Mouse (Mus musculus): ENCODE data around the gene Bicra.
A peak's percentile ranks its signal among the peaks of the same experiment; 100 is the strongest.

Bicra gene

DNA sequence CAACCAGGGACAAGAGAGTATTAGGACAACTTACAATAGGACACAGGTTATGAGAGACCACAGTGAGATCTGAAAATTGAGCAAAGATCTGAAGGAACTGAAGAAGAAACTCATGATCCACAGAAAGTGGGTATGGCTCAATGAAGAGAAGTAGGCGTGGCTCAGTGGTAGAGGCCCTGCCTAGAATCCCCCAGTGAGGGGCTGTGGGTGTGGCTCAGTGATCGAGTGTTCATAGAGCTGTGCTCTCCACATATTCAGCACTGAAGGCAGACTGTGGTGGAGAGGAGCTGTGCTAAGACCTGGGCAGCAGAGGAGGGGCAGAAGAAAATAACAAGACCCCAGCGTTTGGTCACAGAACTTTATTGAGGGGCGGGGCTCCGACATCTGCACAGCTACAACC, 110.2 kb downstream of the Bicra start:
- no peak for DNase-seq

DNA sequence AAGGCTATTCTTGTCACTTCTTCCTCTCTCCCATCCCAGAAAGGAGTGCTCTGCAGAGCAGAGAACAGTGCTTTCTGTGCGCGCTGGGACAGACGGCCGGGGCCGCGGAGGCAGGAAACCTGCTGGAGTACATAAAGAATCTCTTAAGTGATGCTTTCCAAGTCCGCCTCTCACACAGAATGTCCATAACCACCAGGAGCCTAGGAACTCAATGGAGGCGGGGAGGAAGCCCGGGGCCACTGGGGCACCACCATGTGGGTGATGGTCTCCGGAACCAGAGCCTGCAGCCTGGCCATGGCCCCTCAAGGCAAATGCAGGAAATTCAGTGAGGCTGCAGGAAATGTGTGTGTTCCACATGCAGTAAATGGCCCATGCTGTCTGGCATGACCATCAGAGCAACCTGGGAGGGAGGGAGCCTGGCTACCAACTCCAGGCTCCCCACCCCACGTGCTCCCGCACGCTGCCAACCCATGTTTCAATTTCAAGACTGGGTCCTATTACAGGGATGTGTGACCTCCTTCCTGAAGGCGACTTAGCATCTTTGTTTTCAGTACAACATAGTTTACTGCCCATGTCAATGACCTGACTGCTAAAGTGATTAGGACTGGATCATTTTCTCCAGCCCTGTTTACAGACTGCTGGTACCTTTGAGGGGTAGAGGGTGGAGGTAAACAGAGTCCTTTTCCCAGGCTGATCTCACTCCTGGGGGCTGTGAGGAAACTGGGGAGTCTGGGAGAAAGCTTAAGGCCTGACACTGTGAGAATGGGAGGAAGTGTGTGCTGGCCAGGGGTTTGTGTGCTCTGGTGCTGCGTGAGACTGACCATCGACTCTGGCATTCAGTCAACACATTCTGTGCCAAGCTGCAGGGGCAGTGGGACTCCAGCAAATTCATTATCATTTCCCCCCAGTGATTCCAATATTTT, 114.0 kb downstream of the Bicra start:
- DNase-seq: peak; percentile 80

DNA sequence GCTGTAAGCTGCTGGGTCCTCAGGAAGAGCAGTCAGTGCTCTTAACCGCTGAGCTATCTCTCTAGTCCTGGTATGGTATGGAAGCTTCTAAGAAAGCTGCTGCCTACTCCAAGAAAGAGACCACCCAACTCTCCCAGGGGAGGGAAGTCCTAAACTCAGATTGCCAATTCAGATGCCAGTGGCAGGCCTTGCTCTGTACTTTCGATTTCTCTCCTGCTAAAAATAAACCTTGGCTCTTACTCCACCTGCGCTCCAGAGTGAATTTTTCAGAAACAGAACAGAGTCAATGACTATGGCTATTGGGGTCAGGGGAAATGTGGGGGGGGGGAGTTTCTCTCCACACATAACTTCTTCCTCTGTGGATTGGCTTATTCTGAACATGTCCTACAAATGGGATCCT, 116.1 kb downstream of the Bicra start:
- DNase-seq: no peak

DNA sequence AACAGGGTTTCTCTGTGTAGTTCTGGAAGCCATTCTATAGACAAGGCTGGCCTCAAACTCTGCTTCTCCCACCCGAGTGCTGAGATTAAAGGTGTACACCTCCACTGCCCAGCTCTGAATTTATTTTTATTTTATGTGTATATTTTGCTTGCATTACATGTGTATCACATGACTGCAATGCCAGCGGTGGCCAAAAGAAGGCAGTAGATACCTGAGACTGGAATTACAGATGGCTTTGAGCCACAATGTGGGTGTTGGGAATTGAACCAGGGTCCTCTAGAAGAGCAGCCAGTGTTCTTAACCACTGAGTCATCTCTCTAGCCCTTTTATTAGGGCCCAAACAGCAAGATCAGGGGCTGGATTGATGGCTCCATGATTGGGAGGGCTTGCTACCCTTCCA, 117.2 kb downstream of the Bicra start:
- no peak for DNase-seq

DNA sequence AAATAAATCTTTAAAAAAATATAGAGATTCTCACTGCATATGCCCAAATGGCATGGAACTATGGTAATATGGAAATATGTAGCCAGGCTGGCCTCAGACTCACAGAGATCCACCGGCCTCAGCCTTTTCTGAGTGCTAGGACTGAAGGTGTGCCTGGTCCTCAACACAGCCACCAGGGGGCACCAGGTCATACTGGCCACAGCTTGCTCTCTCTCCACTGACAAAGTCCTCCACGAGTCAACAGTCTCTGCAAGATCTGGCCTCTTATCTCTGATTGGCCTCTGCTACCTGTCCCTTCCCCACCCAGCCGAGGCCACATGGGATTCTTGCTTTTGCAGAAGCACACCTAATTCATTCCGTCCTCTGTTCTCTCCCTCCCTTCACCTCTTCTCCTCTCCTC, 117.8 kb downstream of the Bicra start:
- DNase-seq: no peak

DNA sequence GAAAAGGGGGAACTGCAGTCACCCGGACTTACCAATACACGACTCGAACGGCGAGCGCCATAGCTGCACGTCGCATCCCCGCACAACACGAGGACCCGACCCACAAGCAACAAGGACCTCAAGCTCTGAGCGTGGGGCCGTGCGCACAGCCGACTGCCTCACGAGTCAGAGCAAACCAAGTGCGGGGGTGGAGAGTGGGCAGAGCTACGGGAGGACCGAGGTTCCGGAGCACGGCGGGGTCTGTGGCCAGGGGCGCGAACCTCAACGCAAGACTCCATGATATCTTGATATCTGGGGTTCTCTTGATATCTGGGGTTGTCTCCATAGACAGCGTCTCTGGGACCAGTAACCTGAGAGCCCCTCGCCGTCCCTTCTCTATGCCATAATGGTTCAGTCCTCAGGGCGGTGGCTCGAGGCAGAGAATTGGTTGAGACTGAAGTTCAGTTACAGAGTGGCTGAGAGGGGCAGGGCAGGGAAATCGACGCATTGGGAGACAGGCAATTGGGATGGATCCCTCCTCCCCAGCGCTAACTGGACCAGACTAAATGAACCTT, 125.4 kb downstream of the Bicra start, which contains the start of gene Selenow:
Selenow (minus strand) TSS at position 183 of the 554 bp plus-strand sequence.
- peak; percentile 94 for DNase-seq

DNA sequence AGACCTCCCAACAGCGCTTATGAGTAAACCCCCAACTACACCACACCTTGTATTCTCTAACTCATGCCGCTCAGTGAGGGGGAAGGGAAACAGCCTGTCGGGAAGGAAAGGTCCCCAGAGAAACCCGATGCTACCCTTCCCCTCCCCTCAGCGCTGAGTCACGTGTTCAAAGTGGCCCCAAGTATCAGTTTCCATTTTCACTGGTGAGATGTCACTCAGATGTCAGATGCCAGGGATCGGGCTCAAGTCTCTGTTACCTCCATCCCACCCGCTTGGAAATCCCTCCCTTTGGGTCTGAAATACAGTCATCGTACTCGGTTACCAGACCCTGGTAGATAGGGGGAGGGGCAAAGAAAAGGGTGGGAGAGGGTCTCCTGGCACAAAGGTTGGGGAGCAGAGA, 125.9 kb downstream of the Bicra start:
- DNase-seq: no peak

Data from layer of hippocampus, adult 9-11 months (tissue).